Mouse (Mus musculus) erythroblast, adult 5-6 weeks (primary cell): Measurements from ENCODE around the gene Fam129c. TPM values are rescaled to one million over a fixed set of nuclear protein-coding genes. Genes with fewer than 3 reads are reported as not detected.
A peak's percentile ranks its signal among the peaks of the same experiment; 100 is the strongest.

Experiments used
- ATAC-seq: replicated peaks from 2 replicates; pipeline ENCODE4 v1.8.0; 2016; ENCODE audit warnings: moderate number of reproducible peaks, mild to moderate bottlenecking, moderate TSS enrichment, inconsistent platforms; ENCODE audit not compliant: poor library complexity, low FRiP score, severe bottlenecking
- total RNA-seq, 2 experiments: library from RNA; stranded (forward) in 1 of 2; stranded (reverse) in 1 of 2; fragments of 150-400 nt in 1 of 2; fragments of 200-764, 138-1000 nt in 1 of 2; gene quantifications; 2 replicates each; pipeline versions ENCODE4 v1.2.3 to v1.2.4; 2015 to 2017; ENCODE audit warnings: low replicate concordance in 2 of 2

Fam129c gene
- total RNA-seq, 2 experiments from 2014 or later: not detected

- ATAC-seq: no peak
Observed at GRCm38 (mm10) chr8:71572847-71573633, 24.4 kb upstream of the Fam129c start.

DNA sequence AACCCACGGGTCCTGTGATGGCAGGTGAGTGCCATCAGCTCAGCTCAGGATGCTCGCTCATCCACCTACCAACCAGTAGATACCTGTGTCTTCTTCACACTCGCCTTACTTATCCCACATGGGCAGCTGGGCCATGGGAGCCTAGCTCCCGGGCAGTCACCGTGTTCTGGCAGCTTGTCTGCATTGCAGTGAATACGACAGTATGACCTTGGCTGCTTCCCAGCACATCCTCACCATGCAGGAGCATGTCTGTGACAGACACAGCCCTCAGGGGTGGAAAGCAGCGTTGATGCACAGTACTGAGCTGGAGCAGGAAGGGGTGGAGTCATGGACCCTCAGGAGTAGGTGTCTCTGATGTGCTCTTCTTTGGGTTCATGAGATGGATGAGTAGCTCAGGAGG lies 23.0 kb upstream of the Fam129c start:
- no peak for ATAC-seq

- ATAC-seq: no peak
Observed at GRCm38 (mm10) chr8:71575020-71575419, 22.4 kb upstream of the Fam129c start.

DNA sequence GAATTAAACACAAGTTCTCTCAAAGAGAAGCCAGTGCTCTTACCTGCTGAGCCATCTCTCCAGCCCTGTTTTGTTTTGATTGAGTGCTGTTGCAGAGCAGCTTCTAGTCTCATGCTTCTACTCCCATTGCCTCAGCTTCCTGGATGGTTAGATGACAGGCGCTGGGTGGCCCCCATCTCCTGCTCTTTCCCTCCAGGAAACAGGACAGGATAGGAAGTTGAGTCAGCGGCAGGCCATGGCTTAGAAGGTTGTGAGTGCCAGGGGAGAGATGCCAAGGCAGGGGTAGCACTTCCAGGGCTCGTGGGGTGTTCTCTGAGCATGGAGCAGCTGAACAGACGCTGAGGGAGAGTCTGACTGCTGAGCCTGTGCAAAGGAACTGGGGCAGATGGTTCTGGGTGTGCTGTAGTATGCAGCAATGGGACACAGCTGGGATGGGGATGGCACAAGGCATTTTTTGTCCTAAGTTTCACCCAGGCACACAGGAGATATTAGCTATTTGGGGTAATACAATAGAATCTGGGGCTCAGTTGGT lies 19.5 kb upstream of the Fam129c start:
- ATAC-seq: no peak

GRCm38 (mm10) chr8:71579009-71579408 lies 18.4 kb upstream of the Fam129c start:
- no peak for ATAC-seq

DNA sequence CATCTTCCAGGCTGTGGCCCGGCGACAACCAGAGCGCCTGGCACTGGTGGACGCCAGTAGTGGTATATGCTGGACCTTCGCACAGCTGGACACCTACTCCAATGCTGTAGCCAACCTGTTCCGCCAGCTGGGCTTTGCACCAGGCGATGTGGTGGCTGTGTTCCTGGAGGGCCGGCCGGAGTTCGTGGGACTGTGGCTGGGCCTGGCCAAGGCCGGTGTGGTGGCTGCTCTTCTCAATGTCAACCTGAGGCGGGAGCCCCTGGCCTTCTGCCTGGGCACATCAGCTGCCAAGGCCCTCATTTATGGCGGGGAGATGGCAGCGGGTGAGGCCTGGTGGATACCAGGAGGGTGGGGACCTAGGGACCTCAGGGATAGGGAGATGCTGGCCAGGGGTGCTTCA lies 18.0 kb upstream of the Fam129c start:
- no peak for ATAC-seq

GRCm38 (mm10) chr8:71580201-71580600 lies 17.2 kb upstream of the Fam129c start:
- ATAC-seq: no peak

GRCm38 (mm10) chr8:71586891-71587290 lies 10.6 kb upstream of the Fam129c start:
- peak; percentile 38 for ATAC-seq

GRCm38 (mm10) chr8:71588762-71589161 lies 8.7 kb upstream of the Fam129c start:
- no peak for ATAC-seq

GRCm38 (mm10) chr8:71591017-71591416 lies 6.4 kb upstream of the Fam129c start:
- no peak for ATAC-seq

DNA sequence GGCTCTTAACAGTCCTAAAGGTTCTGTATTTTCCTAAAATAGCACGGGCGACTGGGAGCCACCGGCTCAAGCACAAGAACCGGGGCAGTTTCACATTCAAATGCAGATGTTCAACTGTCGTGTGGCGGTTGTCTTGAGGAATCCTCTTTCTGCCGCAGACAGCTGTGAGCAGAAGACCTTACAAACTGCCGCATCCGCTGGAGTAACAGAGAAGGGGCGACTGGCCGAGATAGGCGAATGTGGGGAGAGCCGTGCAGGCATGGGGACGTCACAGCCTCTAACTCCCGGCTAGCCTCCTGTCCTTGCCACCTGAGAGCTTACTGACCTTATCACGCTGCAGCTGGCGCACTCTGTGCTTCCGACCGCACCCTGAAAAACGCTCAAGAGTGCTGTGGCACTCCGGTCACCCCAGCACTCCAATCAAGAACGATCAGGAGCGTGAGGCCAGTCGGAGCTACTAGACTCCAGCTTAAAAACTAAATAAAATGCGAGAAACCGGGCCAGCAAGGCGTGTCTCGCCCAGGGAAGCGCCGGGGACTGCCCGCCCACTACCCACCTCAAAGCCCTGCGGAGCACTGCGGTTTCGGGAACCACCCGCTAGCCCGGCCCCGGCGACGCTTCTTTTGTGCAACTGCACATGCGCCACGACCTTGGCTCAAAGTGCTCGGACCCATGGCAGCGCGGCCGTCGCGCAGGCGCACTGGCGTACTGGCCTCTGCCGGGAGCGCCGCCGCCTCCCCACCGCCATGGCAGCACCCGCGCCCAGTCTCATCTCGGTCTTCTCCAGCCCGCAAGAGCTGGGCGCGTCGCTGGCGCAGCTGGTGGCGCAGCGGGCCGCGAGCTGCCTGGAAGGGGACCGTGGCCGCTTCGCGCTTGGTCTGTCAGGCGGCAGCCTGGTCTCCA lies 5.7 kb upstream of the Fam129c start, which contains the start of gene Pgls:
Pgls (plus strand) TSS at position 706 of the 903 bp plus-strand sequence.
- peak; percentile 85 for ATAC-seq

GRCm38 (mm10) chr8:71592374-71593170 lies 4.9 kb upstream of the Fam129c start:
- ATAC-seq: no peak

GRCm38 (mm10) chr8:71593556-71594323 lies 3.7 kb upstream of the Fam129c start:
- ATAC-seq: no peak

DNA sequence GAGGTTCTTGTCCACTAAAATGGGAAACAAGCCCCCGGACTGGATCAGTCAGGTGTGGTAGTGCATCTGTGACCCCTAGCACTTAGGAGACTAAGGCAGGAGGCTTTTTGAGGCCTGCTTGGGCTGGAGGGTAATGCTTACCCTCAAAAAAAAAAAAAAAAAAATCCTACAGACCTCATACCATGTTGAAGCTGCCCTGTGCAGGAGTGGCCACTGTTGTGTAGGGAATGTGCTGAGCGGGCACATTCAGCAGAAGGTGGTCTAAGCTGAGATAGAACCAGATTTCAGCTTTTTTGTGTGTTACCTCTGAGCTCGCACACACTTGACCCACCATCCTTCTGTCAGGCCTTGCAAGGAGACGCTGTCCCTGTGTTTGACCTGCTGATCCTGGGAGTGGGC lies 3.1 kb upstream of the Fam129c start:
- ATAC-seq: no peak

DNA sequence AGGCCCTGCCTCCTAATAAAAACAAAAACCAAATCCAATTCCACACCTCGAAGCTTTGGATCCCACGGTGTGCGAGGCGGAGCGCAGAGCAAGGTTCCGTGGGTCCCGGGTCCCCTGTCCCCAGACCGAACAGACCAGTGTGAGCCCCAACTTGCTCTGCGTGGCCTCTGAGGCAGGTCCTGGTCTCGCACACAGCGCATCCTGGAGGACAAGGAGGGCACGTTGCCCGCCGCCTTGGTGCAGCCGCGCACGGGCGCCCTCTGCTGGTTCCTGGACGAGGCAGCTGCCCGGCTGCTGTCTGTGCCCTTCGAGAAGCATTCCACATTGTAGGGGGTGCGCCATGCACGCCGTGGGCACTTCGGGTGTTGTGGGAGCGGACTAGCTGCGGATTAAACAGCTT lies 1.6 kb upstream of the Fam129c start:
- peak; percentile 68 for ATAC-seq

- ATAC-seq: no peak
Observed at GRCm38 (mm10) chr8:71596384-71596783, 1.1 kb upstream of the Fam129c start.

DNA sequence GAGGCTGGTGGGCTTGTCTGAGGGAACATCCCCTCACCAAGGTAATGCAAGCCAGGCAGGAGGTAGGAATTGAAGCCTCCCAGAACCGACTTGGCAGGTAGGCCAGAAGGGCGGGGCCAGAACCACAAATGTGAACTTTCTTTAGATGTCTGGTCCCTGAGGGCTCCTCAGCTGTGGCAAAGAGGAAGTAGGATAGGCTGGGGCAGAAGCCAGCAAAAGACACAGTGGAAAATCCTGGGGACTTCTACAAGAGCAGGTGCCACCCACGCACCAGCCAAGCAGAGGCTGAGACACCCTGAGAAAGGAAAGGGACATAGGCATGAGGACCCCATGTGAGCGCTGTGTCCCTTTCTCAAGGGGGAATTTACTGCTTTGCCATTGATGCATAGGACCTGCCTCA lies 650 bp upstream of the Fam129c start:
- ATAC-seq: no peak

DNA sequence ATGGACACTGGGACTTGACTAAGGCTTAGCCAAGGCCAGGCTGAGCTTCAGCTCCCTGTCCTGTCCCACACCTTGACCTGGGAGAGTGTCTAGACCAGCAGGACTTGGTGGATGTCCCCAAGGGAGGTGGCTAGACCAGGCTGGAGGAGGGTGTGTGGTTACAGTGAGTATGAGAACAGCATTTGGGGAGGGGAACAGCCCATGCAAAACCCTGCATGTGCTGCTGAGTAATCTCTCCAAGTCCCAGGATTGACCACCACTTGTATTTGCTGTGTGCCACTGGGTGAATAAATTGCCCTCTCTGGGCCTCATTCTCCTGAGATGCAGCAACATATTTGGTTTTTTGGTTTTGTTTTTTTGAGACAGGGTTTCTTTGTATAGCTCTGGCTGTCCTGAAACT lies 927 bp downstream of the Fam129c start:
- ATAC-seq: no peak

- no peak for ATAC-seq
Observed at GRCm38 (mm10) chr8:71598841-71599240, 1.4 kb downstream of the Fam129c start.
